Mouse (Mus musculus) thymus, postnatal 25 days (tissue): Measurements from ENCODE around the gene Rnf115.

ENCODE experiments used
- DNase-seq: peaks from one replicate; pipeline ENCODE4 v3.0.0; 2022

Gene Rnf115

DNA sequence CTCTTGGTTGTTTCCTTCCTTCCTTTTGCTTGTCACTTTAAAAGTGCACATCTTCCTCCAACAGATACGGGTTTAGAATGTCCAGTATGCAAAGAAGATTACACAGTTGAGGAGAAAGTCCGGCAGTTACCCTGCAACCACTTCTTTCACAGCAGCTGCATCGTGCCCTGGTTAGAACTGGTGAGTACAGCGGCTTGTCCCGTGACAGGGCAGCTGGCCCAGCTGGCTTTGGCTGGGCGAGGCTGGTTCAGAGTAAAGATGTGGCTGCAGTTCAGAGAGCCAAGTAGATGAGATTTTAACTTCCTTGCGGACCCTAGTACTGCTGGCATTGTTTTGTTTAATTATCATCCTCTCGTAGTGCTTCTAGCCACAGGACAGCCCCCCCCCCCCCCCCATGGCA is 61.0 kb downstream of the Rnf115 start:
- no peak for DNase-seq

DNA sequence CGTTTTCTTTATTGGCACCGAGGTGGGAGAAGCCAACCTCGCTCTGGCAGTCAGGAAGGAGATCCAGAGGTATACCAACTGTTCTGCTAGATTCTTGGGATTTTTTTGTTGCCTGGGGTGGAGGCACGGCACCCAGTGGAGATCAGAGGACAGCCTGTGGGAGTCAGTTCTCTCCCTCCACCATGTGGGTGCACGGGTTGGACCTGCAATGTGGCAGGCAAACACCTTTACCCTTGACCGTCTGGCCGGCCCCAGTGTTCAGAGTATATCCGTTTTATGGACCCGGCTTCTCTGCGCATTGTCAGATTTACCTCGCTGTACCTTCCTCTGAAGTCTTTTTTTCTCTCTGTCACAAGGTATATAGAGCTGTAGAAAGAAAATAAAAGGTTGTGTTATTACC is 72.8 kb downstream of the Rnf115 start:
- DNase-seq: no peak

DNA sequence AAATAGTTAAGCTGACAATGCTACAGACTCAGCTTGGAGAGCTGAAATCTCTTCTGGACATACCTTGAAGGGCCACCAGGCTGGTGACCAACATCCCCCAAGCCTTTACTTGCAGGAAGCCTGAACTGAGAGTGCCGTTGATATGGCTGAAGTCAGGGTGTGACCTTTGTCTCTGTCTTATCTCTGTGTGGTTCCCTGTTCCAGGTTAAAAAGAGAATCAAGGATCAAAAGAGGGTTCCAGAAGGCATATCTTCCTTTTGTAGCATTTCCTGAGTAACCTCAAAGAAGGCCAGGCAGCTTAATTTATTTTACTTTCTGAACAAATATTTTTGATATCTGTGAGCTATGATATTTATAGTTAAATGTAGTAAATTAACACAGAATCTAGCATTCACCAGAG is 74.8 kb downstream of the Rnf115 start:
- DNase-seq: no peak

DNA sequence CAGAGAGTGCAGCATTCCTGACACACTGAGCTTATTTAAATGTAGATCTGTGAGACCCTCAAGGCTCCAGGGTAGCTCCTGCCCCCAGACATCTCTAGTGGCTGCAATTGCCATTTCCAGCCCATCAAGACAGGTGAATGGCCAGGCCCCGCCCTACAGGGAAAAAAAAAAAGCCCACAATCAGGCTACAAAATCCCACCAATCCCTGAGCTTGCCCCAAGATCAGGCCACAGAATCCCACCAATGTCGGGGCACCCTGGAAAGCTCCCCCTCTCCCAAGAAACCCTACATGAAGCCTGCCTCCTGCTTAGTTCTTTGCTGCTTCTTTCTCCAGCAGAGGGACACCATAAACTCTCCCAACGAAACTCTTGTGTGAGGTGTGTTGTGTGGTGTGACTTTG is 80.7 kb downstream of the Rnf115 start:
- DNase-seq: no peak

DNA sequence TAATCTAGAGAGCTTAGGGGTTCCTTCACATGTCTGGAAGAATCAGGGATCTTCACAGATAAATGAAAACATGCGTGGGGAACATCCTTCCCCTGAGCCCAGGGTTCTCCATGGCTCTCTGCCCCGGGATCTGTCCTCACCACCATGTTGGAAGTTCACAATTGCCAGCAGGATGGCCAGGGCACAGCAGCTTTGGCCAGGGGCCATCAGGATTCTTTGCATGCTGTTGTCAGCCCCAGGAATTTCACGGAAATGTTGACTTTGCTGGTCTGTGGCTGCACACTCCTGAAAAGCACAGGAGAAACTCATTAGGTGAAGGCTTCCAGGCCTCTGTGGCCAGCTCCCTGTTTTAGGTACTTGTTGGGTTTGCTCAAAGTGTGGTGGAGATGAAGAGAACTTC is 81.2 kb downstream of the Rnf115 start:
- no peak for DNase-seq

DNA sequence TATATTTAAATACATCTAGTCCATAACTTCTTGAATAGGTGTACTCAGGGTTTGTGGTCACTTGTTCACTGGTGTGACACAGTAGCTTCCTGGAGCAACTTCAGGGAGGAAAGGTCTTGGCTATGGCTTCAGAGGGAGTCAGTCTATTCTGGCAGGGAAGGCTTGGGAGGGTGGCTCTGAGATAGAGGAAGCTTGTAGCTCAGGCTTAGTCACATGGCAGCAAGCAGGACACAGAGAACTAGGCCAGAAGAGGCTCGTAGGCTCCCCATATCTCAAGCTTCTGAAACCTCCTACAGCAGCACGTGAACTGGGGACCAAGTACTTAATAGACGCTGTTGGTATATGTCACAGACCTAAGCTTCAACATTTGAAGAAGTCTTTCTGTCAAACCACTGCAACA is 83.8 kb downstream of the Rnf115 start:
- DNase-seq: no peak

DNA sequence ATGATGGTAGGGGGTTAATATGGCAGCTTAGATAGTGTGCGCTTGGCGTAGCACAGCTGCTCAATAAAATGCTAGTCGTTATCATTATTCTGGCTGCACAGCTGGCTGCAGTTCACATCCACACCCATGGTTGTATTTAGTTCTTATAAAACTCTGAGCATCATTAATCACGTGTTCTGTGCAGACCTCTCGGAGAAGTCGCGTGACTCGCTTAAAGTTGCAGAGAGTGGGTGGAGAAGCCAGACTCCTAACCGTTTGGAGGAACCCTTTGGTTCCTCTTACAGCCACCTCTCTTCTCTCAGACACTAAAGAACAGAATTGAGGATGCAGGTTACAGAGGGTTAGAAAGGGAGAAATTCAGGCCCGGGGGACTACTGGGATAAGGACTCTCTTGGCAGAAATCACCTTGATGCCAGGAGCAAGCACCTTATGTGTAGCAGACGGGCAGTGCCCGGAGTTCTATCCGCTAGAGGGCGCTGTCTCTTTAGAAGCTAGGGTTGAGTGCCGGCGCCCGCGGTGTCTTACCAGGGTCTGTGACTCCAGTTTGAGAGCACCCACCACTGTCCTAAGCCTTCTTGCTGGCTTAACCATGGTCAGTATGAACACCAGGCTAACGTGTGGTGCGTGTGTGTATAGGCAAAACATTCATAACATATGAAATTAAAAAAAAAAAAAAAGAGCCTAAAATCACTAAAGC is 85.1 kb downstream of the Rnf115 start:
- DNase-seq: peak; percentile 90

DNA sequence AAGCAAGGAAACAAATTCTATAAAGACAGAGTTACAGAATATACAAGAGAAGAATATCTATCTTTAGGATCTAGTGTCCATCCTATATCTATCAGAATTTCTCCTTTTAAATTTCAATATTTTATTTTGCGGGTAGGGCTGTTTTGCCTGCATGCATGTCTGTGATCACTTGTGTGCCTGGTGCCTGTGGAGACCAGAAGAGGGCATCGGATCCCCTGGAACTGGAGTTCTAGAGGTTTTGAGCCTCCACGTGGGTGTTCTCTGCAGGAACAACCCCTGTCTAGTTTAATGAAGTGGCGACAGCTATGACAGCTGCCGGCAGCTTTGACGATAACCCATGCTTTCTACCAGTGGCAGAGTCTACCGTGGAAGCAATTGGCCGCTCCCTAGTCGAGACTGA is 85.6 kb downstream of the Rnf115 start:
- DNase-seq: peak; percentile 55

DNA sequence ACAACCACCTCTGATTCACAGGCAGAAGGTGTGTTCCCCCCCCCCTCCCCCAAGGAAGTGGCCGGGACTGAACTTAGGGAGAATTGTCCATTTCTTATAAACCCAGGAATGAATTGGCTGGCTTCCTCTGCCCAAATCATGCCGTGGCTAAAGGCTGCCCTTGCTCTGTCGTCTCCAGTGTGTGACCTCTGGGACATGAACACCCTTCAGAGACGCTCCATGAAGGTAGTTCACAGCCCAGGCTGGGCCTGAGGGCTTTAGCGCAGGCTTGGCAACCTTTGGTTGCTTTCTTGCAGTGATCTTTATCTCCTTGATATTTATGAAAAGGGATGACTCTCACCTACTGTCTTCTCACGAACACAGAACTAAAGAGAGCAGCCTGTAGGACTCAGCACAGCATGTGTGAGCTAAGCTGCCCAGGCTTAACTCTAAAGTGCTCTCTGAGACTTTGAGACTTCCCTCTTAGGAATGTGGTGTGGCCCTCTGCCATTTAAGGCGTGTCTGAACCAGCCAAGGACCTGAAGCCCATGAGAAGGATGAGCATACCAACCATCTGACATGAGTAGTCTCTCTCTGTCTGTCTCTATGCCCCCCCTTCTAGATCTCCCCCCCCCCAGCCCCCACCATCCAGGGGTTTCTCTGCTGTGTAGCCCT is 86.3 kb downstream of the Rnf115 start:
- DNase-seq: peak; percentile 14

DNA sequence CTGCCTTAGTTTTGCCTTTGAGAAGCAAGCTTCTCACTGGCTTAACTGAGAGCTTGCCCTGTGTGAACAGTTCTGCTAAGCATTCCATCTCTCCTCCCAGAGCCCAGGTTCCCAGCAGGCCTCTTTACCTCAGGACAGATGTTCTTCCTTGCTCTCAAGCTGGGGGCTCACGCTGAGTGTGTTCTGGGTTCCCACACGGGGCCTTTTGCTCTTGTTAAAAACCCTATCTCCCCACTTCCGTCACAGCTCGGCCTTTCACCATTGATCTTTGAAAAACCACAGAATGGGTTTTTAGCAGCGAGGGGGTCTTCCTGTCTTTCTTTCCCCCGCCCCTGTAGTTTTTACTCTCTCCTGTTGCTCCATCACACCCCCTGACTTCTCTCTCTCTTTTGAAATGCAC is 86.9 kb downstream of the Rnf115 start:
- peak; percentile 76 for DNase-seq

DNA sequence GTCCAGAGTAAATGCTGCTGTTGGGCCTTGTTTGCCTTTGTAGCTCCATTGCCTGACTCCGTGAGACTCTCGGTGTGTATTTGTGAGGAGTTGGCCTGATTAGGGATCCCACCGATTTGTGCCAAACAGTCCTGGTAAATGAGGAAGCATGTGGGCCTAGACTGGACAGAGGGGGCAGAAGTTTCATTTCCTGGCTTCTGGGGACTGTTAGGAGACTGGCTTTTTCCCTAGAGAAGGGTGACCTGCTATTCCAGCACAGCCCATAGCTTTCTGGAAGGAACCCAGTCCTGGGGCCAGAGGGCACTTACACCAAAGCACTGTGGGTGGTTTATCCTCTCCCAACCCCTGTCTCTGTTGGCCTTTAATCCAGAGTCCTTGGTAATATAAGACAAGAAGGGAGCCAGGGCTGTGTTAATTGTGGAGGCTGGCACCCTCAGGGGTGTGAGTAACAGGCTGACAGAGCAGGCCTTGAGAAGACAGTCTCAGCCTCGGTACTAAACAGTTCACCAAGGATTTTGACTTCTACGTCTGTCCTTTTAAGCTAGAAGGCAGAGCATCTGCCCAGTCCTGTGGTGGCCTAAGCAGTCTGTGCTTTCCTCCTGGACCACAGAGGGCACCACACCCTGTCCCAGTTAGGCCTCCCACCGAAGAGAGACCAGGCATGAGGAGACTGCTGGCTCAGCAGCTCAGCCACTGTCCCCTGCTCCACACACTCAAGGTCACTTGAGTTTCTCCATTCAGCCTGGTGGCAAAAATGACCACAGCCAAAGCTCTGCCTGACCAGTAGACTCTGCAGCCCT is 92.9 kb downstream of the Rnf115 start:
- no peak for DNase-seq

DNA sequence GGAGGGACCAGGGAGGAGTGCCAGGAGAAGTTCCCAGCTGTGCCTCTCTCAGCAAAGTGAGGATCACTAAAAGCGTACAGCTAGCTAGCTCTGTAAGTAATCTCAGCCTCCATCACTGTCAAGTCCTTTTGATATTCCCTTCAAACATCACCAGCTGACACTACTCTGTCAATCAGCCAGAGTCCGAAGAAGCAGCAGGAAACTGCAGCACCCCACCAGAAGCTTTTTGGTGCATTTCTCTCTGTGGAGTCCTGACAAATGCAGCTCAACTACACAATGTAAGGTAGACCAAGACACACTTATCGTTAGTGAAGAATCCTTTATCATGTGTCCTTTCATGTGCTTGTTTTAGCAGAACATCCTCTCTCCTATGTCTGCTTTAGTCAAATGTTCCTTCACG is 94.1 kb downstream of the Rnf115 start:
- DNase-seq: no peak

DNA sequence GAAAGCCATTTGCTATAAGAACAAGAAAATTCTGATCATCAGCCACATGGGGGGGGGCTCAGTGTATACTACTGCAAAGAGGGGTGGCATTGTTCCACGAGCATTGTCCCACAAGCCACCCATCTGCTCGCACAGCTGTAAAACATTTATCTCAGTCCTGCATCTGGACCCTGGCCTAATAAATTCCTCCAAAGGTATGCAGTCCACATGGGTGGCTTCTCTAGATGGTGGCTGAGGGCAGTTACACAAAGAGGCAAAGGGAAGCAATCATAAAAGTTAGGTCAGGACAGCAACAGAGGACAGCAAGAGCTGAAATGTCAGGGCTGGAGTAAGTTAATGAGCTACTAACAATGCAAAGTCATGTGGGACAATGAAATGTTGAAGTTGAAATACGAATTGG is 96.2 kb downstream of the Rnf115 start:
- no peak for DNase-seq

DNA sequence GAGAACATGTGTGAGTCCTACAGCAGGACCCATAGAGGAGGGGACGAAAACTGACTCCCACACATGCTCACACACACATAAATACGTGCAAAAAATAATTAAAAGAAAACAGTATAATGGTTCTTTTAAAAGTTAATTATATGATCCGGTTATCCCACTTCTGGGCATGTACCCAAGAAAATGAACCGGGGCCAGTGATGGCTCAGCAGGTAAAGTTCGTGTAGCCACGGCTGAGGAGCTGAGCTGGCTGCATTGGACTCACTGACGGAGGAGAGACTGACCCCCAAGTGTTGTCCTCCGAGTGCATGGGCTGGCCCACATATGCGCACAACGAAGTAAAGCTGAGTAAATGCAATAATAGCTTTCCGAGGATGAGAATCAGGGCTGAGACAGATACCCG is 97.2 kb downstream of the Rnf115 start:
- DNase-seq: no peak

DNA sequence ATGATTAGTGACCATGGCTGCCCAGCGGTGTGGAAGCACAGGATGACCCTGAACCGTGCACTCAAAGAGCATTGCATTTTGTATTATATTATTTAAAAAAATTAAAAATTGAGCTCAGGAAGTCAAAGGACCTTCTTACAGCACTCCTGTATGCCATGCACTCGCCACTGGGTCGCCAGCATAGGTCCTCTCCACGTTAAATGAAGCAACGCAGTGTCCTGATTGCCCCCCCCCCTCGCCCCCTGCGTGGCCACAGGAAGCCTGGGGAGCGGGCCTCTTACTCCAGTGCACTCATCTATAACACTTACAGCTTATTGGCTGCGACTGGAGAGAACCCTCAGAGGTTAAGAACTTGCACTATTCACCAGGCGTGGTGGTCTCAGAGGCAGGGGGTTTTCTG is 97.8 kb downstream of the Rnf115 start:
- no peak for DNase-seq

DNA sequence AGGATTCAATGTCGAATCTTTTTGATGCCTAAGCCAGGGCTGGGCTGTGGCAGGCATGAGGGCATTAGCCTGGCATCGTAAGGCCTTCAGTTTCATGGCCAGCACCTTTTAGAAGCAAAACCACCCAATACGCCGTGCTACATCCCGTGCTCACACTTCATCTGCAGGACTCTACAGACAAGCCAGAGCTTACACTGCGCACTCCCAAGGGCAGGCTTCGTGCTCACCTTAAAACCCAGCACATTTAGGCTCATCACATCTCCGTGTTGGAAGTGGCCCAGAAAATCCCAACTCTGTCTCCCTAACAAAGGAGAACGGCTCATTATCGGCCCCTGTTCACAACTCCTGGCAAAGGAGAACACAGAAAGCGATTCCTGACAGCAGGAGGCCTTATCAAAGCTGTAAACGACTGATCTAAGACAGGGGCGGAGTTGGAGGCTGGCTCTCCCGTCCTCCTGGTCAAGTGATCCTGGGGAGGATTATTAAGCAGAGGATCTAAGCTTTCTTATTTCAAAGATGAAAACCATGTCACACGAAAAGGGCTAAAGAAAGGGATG is 100.9 kb downstream of the Rnf115 start:
- no peak for DNase-seq

DNA sequence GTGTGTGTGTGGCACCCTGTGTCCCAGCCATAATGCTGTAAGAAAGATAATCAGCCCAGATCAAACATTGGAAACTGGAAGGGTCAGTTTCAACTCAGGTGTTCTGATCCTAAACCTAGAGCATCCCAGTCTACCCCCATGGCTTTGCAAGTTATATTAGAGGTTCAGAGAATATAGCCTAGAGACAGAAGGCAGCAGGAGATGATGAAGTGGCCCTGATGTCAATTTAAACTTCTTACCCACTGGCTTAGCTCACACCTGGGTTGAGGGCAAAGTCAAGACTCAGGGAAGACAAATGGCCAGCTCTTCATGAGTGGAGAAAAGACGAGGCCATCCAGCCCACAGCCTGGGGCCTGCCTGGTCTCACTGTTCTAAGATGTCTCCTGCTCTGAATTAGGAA is 101.5 kb downstream of the Rnf115 start, which contains the start of the genes Pdzk1 and Cd160:
TSS of gene Pdzk1 (plus strand) at position 301 of the 400 bp plus-strand sequence.
TSS of gene Cd160 (minus strand) at position 368 of the 400 bp plus-strand sequence.
- no peak for DNase-seq

DNA sequence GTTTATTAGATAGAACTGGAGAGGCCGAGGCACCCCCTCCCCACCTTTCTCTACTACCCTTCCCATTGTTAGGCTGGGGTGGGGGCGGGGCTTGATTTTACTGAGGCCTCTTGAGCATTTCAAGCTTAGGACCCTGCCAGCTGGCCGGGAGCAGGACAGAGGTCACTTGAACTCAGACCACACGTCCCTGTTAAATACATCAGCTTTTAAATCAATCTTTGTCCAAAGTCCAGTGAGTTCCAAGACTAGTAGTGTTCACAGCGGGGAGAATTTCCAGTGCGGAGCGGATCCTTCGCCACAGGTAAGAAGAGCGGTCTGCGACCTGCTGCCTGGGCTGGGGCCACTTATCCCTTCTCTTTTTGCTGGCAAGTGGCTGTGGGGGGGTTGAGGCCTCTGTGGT is 102.4 kb downstream of the Rnf115 start:
- no peak for DNase-seq

DNA sequence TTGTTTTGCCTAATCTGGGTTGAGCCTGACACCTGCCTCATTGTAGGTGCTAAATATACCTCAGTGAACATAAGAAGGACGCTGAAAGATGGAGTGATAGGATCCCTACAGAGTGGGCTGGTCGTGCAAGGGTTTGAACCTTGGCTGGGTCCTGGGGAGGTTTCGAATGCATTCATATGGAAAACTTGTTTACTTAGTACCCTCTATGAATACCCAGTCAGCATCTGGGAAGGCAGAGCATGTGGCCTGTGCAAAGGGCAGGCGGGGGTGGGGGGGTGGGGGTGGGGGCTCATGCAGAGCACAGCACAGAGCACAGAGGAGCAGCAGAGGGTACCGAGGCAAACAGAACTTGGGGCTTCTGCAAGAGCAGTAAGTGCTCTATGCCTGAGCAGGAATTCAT is 105.5 kb downstream of the Rnf115 start:
- DNase-seq: no peak

DNA sequence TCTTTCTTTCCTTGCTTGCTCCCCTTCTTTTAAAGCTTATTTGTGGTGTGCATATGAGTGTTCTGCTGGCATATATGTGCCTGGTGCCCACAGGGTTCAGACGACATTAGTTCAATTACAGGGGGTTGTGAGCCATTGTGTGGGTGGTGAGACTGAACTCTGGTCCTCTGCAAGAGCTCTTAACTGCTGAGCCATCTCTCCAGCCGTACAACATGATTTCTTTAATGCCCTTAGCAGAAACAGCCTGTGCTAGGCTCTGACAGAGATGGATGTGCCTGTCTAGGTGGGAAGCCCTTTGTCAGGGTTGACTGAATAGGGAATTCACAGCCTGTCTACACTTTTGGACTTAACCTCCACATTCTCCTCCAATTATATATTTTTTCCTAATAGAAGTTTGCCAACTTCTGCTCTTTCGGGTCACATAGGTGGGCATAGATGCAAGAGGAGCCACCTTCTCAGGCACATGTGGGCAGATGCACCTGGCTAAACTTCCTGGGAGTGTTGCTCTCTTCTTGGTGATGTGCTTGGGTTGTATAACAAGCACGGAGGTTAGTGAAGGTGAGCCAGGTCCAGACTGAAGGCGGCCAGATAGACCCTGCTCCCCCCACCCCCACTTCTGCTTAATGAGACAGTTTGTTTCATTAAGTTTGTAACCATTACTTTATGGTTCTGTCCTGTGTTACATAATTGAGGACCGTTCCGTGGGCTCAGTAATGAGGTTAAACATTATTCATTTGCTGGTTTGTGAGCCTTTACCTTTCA is 107.3 kb downstream of the Rnf115 start:
- no peak for DNase-seq

DNA sequence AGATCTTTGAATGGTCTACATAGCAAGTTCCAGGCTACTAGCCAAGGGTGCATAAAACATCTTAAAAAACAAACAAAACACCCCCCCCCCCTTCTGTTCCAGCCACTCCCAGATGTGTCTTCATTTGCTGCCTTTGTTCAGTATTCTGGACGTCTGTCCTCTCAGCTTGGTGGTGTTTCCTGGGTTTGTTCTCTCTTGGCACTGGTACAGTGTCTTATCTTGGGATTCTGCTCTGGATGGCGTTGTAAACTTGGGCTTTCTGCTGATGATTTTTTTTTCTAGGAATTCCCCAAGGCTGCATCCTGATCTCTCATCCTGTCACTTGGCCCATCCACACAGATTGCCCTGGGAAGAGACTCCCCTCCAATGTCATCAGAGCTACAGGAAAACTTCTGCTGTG is 109.0 kb downstream of the Rnf115 start:
- DNase-seq: no peak

DNA sequence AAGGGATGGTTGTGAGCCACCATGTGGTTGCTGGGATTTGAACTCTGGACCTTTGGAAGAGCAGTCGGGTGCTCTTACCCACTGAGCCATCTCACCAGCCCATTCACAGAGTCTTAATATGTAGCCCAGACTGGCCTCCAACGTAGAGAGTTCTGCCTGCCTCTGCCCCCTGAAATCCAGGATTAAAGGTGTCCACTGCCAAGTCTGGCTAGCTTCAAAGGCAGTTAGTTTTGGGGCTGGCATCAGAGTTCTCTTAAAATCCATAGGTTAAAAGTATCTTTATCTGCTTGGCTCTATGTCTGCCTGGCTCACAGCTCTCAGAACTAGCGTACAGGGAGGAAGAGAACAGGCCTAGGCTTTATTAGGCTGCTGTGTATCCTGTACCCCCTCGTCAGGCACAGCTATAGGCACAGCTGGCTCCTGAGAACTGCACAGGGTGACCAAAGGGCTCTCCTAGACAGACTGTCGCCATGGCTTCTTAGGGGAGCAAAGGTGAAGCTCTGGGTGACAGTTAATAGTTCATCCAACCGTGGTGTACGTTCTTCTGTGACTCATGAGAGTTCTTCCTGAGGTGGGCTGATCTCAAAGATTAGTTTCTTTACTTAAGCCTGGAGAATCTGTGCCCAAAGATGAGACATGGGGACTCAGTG is 111.7 kb downstream of the Rnf115 start:
- DNase-seq: no peak
